Mouse (Mus musculus) hindbrain, embryonic 13.5 days (tissue): ENCODE measurements at regions not wholly inside any gene's neighbourhood (a gene's known extent, or its start where the extent isn't known, plus 50 kb on each side); places are given as distances from the start of the nearest gene placed in this dataset.

Experiments
- ATAC-seq: fragments of 200-750 bp; cut with Nextera tagmentation; 2 replicates; pipeline ENCODE4 v1.8.0; 2017; ENCODE audit warnings: moderate TSS enrichment; ENCODE audit not compliant: low FRiP score
- H3K27ac ChIP-seq: fragments of 300-500 bp; sonication (generic); 2 replicates; pipeline ENCODE4 v1.5.1; 2015; ENCODE audit warnings: inconsistent platforms, mild to moderate bottlenecking, moderate library complexity
- H3K27me3 ChIP-seq: fragments of 300-500 bp; sonication (generic); 2 replicates; pipeline ENCODE4 v1.6.1; 2015; ENCODE audit warnings: mild to moderate bottlenecking, inconsistent platforms
- H3K36me3 ChIP-seq: fragments of 300-500 bp; sonication (generic); 2 replicates; pipeline ENCODE4 v1.6.1; 2015; ENCODE audit warnings: mild to moderate bottlenecking, inconsistent platforms
- H3K4me1 ChIP-seq: fragments of 300-500 bp; sonication (generic); replicated peaks from 2 replicates; pipeline ENCODE4 v1.6.1; 2015; ENCODE audit warnings: inconsistent platforms
- H3K4me2 ChIP-seq: fragments of 300-500 bp; sonication (generic); 2 replicates; pipeline ENCODE4 v1.6.1; 2015; ENCODE audit warnings: inconsistent platforms, mild to moderate bottlenecking, moderate library complexity
- H3K4me3 ChIP-seq: fragments of 300-500 bp; sonication (generic); 2 replicates; pipeline ENCODE4 v1.5.1; 2015; ENCODE audit warnings: mild to moderate bottlenecking, inconsistent platforms
- H3K9ac ChIP-seq: fragments of 300-500 bp; sonication (generic); 2 replicates; pipeline ENCODE4 v1.6.1; 2015; ENCODE audit warnings: mild to moderate bottlenecking, inconsistent platforms
- H3K9me3 ChIP-seq: fragments of 300-500 bp; sonication (generic); 2 replicates; pipeline ENCODE4 v1.6.1; 2016; ENCODE audit warnings: inconsistent platforms
- WGBS: fragments of 180-500 bp; shearing (Covaris S2); methylation state at CpG from one replicate; pipeline ENCODE4 v1.1.7; 2015; 5-methylcytosine and 5-hydroxymethylcytosine counted together

- ATAC-seq: no peak
- no peaks in the 10 kb centered on the region for H3K36me3 ChIP-seq
These were observed 145.3 kb upstream of the Gm11114 start for GRCm38 (mm10) chr9:85167243-85167642.

GRCm38 (mm10) chr9:85174431-85174830, 138.1 kb upstream of the Gm11114 start:
- Histone ChIP-seq H3K4me1 (no peaks in the 10 kb centered on the region), H3K27ac (no peak overlapping the region), H3K27me3 (no peaks in the 10 kb centered on the region), H3K4me2 (no peak overlapping the region), H3K9ac (no peak overlapping the region), H3K36me3 (no peaks in the 10 kb centered on the region), H3K4me3 (no peak overlapping the region), H3K9me3 (no peaks in the 10 kb centered on the region)
- ATAC-seq: no peak; the same call in 1 of the 2 replicates
- WGBS: 61% methylated on average over 3 of the region's 3 CpGs

More at GRCm38 (mm10) chr9:85167243-85167642, 145.3 kb upstream of the Gm11114 start:
- Histone ChIP-seq H3K27ac (no peak overlapping the region), H3K4me2 (no peak overlapping the region), H3K4me3 (no peak overlapping the region), H3K4me1 (no peaks in the 10 kb centered on the region), H3K27me3 (no peaks in the 10 kb centered on the region), H3K9me3 (no peaks in the 10 kb centered on the region), H3K9ac (no peak overlapping the region)

GRCm38 (mm10) chr9:85201202-85201601, 111.4 kb upstream of the Gm11114 start:
- Histone ChIP-seq H3K9ac (no peak overlapping the region), H3K4me1 (no peaks in the 10 kb centered on the region), H3K9me3 (no peaks in the 10 kb centered on the region), H3K4me2 (no peak overlapping the region), H3K36me3 (no peaks in the 10 kb centered on the region), H3K4me3 (no peak overlapping the region), H3K27me3 (no peaks in the 10 kb centered on the region), H3K27ac (no peak overlapping the region)
- no peak for ATAC-seq
- 80% methylated on average over 3 of the region's 3 CpGs for WGBS

- no peak overlapping the region for H3K27ac ChIP-seq
- no peak overlapping the region for H3K9ac ChIP-seq
- H3K9me3 ChIP-seq: no peaks in the 10 kb centered on the region
- no peak for ATAC-seq
- H3K36me3 ChIP-seq: no peaks in the 10 kb centered on the region
- H3K4me3 ChIP-seq: no peak overlapping the region
- H3K4me2 ChIP-seq: no peak overlapping the region
- H3K27me3 ChIP-seq: no peaks in the 10 kb centered on the region
- WGBS: 62% methylated on average over 3 of the region's 3 CpGs
- no peaks in the 10 kb centered on the region for H3K4me1 ChIP-seq
These were observed 87.7 kb upstream of the Gm11114 start for GRCm38 (mm10) chr9:85224870-85225269.
